Mouse (Mus musculus) forebrain, embryonic 15.5 days (tissue): ENCODE measurements at regions not wholly inside any gene's neighbourhood (a gene's known extent, or its start where the extent isn't known, plus 50 kb on each side); places are given as distances from the start of the nearest gene placed in this dataset.

Source experiments
- ATAC-seq: fragments of 200-750 bp; cut with Nextera tagmentation; replicated peaks from 2 replicates; pipeline ENCODE4 v1.8.0; 2017; ENCODE audit warnings: mild to moderate bottlenecking, moderate TSS enrichment, moderate library complexity
- H3K27ac ChIP-seq: fragments of 300-500 bp; sonication (generic); replicated peaks from 2 replicates; pipeline ENCODE4 v1.5.1; 2015; ENCODE audit warnings: mild to moderate bottlenecking, inconsistent platforms
- H3K27me3 ChIP-seq: fragments of 300-500 bp; sonication (generic); 2 replicates; pipeline ENCODE4 v1.6.1; 2015; ENCODE audit warnings: inconsistent platforms
- H3K36me3 ChIP-seq: fragments of 300-500 bp; sonication (generic); 2 replicates; pipeline ENCODE4 v1.6.1; 2015; ENCODE audit warnings: mild to moderate bottlenecking, inconsistent platforms
- H3K4me1 ChIP-seq: fragments of 300-500 bp; sonication (generic); 2 replicates; pipeline ENCODE4 v1.6.1; 2015; ENCODE audit warnings: inconsistent platforms
- H3K4me2 ChIP-seq: fragments of 300-500 bp; sonication (generic); replicated peaks from 2 replicates; pipeline ENCODE4 v1.6.1; 2015; ENCODE audit warnings: mild to moderate bottlenecking, inconsistent platforms
- H3K4me3 ChIP-seq: fragments of 300-500 bp; sonication (generic); 2 replicates; pipeline ENCODE4 v1.5.1; 2015; ENCODE audit warnings: mild to moderate bottlenecking, inconsistent platforms
- H3K9ac ChIP-seq: fragments of 300-500 bp; sonication (generic); replicated peaks from 2 replicates; pipeline ENCODE4 v1.6.1; 2015; ENCODE audit warnings: mild to moderate bottlenecking, inconsistent platforms
- H3K9me3 ChIP-seq: fragments of 300-500 bp; sonication (generic); 2 replicates; pipeline ENCODE4 v1.6.1; 2016; ENCODE audit warnings: inconsistent platforms
- WGBS: fragments of 180-500 bp; shearing (Covaris S2); methylation state at CpG from one replicate; pipeline ENCODE4 v1.1.7; 2015; ENCODE audit warnings: mixed read lengths; 5-methylcytosine and 5-hydroxymethylcytosine counted together

DNA sequence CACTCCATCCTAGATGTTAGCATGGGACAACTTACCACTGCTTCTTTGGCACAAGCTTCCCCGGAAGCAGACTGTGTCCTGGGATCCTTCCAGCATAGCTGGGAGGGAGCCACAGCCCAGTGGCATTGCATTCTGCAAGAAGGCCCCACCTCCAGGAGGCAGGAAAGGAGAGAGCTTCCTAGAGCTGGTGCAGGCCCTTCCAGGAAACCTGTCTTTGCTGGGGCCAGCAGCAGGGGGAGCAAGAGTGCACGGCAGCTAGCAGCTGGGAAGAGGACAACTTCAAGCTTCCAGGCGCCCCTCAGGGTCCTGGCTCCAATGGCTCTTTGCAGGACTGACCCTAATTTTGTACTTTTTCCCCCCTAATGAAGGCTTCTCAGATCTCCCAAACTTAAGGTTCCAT, 115.4 kb upstream of the Sorcs3 start:
- H3K4me3 ChIP-seq, result no peak overlapping the region
- H3K36me3 ChIP-seq, result no peaks in the 10 kb centered on the region
- H3K27ac ChIP-seq, result no peak overlapping the region
- no peaks in the 10 kb centered on the region for H3K9me3 ChIP-seq
- no peak for ATAC-seq
- 41% methylated on average over 3 of the region's 3 CpGs for WGBS
- H3K4me2 ChIP-seq, result no peak overlapping the region
- H3K4me1 ChIP-seq, result no peaks in the 10 kb centered on the region
- H3K27me3 ChIP-seq, result no peaks in the 10 kb centered on the region
- H3K9ac ChIP-seq, result no peak overlapping the region

DNA sequence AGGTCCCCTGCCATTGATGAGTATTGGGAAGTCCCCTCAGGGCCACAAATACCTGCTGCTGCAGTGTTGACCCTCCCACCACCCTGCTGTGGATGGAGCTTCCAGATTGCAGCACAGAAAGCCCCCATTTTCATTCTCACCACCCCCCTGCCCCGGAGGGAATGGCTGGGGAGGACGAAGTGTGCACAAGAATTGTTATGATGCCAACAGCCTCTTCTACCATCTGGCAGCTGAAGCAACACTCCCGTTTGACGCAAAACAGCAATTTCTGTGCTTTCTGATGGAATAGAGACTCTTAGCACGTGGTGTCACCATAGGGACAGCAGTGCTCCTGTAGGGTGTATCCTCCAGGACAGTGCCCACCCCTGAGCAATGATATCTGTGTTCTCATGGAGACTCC, 108.5 kb upstream of the Sorcs3 start:
- Histone ChIP-seq H3K27ac (peak overlapping the region; percentile 3; the same call in 1 of the 2 replicates), H3K36me3 (no peaks in the 10 kb centered on the region), H3K4me2 (no peak overlapping the region), H3K27me3 (no peaks in the 10 kb centered on the region), H3K9me3 (no peaks in the 10 kb centered on the region), H3K4me3 (no peak overlapping the region), H3K4me1 (peaks cover 13% of the 10 kb centered on the region), H3K9ac (no peak overlapping the region)
- peak; percentile 81 for ATAC-seq
- 57% methylated on average over 5 of the region's 5 CpGs for WGBS

DNA sequence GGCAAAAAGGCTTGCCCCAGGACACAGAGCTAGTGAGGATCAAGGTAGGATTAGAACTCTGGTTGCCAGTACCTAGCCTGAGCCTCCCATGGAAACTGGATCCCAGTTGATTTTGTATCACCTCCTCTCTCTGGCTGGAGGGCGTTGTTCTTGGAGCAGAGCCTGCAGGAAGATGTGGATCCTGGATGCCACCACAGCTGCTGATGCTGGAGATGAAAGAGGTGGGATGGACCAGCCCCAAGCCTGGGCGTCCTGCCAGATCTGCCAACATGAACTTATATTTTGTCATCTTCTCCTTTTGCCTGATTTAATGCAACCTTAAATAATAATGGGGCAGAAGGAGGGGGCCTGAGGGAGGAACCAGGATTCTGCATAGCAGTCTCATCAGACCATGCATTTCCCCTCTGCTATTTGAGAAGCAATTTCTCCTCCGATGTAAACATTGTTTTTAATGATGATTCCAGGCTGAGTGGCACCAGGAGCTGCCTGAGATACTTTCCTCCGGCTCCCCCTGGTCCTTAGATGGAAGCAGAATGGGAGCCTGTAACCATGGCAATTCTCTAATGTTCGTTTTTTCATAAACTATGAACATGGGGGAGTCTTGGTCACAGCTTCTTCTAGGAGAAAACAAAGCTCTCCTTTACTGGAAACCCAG, 107.8 kb upstream of the Sorcs3 start:
- peak; percentile 51 for ATAC-seq
- peaks cover 13% of the 10 kb centered on the region for H3K4me1 ChIP-seq
- WGBS, result 39% methylated on average over 5 of the region's 5 CpGs
- no peaks in the 10 kb centered on the region for H3K9me3 ChIP-seq
- H3K9ac ChIP-seq, result no peak overlapping the region
- no peaks in the 10 kb centered on the region for H3K27me3 ChIP-seq
- no peaks in the 10 kb centered on the region for H3K36me3 ChIP-seq
- no peak overlapping the region for H3K4me3 ChIP-seq
- H3K27ac ChIP-seq, result peak overlapping the region; percentile 3; the same call in 1 of the 2 replicates
- H3K4me2 ChIP-seq, result no peak overlapping the region

DNA sequence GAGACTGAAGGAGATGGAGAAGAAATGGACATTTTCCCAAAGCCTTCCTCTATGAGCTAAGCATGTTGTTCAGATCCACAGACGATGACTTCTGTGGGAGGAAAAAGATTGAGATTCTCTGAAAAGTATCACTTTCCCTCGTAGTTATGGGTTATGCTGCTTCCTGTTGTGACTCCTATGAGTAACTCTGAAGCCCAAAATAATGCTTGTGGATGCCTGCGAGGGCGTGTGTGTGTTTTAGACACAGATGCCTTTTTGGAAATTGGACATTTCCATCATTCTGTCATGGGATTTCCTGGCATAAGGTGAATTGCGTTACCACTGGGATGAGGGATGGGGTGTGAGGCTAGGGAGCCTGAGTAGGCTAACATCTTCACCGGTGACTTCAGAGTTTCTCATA, 104.8 kb upstream of the Sorcs3 start:
- no peak overlapping the region for H3K4me3 ChIP-seq
- H3K27ac ChIP-seq, result no peak overlapping the region
- no peaks in the 10 kb centered on the region for H3K36me3 ChIP-seq
- H3K9ac ChIP-seq, result no peak overlapping the region
- no peaks in the 10 kb centered on the region for H3K9me3 ChIP-seq
- peaks cover 13% of the 10 kb centered on the region for H3K4me1 ChIP-seq
- H3K4me2 ChIP-seq, result no peak overlapping the region
- ATAC-seq, result no peak
- WGBS, result 95% methylated on average over 6 of the region's 6 CpGs
- H3K27me3 ChIP-seq, result no peaks in the 10 kb centered on the region

DNA sequence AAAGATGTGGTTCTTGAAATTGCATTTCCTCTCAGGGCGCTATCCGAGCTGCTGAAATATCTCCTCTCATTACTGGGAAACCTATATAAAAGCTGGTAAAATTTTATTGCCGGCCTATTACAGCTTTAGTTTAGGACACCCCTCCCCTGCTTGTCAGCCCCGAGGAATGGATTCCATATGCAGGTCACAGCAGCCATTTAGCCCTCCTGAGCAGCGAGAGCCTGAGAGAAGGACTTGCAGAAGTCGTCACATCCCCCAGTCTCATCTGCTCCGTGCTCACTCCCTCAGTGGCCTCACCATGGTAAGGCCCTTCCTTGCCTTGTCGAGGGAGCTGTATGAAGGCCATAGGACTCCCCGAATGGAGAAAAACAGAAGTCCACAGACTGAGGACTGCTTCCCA, 90.7 kb upstream of the Sorcs3 start:
- Histone ChIP-seq H3K4me2 (no peak overlapping the region), H3K4me1 (peaks cover 6% of the 10 kb centered on the region; the same call in 1 of the 2 replicates), H3K9me3 (no peaks in the 10 kb centered on the region), H3K36me3 (no peaks in the 10 kb centered on the region), H3K9ac (no peak overlapping the region), H3K27me3 (no peaks in the 10 kb centered on the region), H3K4me3 (no peak overlapping the region), H3K27ac (no peak overlapping the region)
- WGBS, result 80% methylated on average over 9 of the region's 9 CpGs
- ATAC-seq, result no peak

DNA sequence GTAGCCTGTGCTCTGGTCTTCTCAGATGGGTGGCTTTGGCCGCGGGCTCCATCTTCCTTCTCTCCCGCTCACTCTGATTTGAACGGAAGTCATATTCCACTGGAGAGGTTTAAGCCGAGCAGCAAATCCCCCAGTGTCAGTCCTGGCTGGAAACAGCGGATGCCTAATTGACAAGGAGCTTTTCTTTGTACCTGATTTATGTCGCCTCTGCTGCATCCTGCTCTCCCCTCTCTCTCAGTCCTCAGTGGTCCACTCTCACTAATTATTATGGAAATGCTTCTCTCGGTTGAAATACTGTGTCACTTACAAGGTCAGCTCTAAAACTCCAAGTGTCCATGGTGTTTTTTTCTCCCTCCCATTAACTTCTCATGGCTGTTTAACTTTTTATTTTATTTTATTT, 90.1 kb upstream of the Sorcs3 start:
- ATAC-seq, result no peak
- H3K36me3 ChIP-seq, result no peaks in the 10 kb centered on the region
- no peak overlapping the region for H3K27ac ChIP-seq
- no peaks in the 10 kb centered on the region for H3K27me3 ChIP-seq
- H3K9ac ChIP-seq, result no peak overlapping the region
- H3K4me1 ChIP-seq, result peaks cover 6% of the 10 kb centered on the region; the same call in 1 of the 2 replicates
- no peak overlapping the region for H3K4me3 ChIP-seq
- no peak overlapping the region for H3K4me2 ChIP-seq
- H3K9me3 ChIP-seq, result no peaks in the 10 kb centered on the region
- 41% methylated on average over 8 of the region's 8 CpGs for WGBS

DNA sequence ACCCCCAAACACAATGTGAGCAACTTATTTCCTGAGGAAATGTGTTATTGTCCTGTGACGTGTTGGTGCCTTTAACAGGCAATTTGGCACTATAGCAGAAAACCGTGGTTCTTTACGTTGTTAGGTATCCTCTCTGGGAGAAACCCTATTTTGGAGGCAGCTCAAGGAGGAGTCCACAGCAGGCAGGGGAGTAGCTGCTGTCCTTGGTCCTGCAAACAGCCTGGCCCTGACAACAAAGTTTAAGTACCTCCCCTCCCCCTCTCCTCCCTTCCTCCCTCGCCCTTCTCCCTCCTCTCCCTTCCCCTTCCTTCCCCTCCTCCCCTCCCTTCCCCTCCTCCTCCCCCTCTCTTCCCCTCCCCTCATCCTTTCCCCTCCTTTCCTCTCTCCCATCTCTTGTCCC, 89.1 kb upstream of the Sorcs3 start:
- Histone ChIP-seq H3K27me3 (no peaks in the 10 kb centered on the region), H3K36me3 (no peaks in the 10 kb centered on the region)
- WGBS, result 19% methylated on average over 4 of the region's 4 CpGs

DNA sequence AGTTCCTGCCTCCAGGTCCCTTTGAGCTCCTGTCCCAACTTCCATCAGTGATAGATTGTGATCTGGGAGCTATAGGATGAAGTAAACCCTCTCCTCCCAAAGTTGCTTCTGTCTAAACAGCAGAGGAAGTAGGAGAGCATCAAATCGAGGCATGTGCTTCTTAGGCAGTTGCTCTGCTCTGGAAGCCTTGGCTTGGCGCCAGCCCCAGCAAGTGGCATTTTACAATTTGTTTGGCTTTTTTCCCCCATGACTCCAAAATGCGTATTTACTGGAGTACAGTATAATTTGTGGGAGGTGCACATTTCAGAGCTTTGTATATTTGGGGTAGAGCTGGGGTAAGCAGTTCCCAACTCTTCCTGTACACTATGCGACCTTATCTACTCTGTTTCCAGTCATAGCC, 88.2 kb upstream of the Sorcs3 start:
- no peak for ATAC-seq
- Histone ChIP-seq H3K4me3 (no peak overlapping the region), H3K36me3 (no peaks in the 10 kb centered on the region), H3K4me1 (peaks cover 6% of the 10 kb centered on the region; the same call in 1 of the 2 replicates), H3K27ac (no peak overlapping the region), H3K27me3 (no peaks in the 10 kb centered on the region), H3K9me3 (no peaks in the 10 kb centered on the region), H3K4me2 (no peak overlapping the region), H3K9ac (no peak overlapping the region)
- 57% methylated on average over 4 of the region's 4 CpGs for WGBS

More for the DNA sequence above, 89.1 kb upstream of the Sorcs3 start:
- peaks cover 6% of the 10 kb centered on the region; the same call in 1 of the 2 replicates for H3K4me1 ChIP-seq
- no peak for ATAC-seq
- H3K4me2 ChIP-seq, result no peak overlapping the region
- no peak overlapping the region for H3K27ac ChIP-seq
- H3K4me3 ChIP-seq, result no peak overlapping the region
- H3K9ac ChIP-seq, result no peak overlapping the region
- H3K9me3 ChIP-seq, result no peaks in the 10 kb centered on the region

DNA sequence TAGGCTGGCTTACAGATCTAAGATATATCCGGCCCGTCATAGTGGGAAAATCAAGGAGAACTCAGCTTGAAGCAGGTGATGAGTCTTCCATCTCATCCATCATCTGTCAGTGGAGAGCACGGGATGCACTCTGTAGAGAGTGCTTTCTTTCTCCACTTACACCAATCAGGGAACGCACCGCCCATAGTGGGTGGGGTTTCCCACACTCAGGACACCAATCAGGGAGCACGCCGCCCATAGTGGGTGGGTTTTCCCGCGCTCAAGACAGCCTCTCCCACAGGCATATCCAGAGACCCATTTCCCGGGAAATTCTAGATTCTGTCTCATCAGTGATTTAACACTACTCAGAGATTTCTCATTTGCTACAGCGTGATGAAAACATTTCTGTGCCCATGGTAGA, 83.5 kb upstream of the Sorcs3 start:
- H3K9me3 ChIP-seq, result no peaks in the 10 kb centered on the region
- H3K4me2 ChIP-seq, result no peak overlapping the region
- no peaks in the 10 kb centered on the region for H3K36me3 ChIP-seq
- no peak overlapping the region for H3K9ac ChIP-seq
- 92% methylated on average over 11 of the region's 11 CpGs for WGBS
- no peaks in the 10 kb centered on the region for H3K27me3 ChIP-seq
- H3K4me1 ChIP-seq, result peaks cover 6% of the 10 kb centered on the region; the same call in 1 of the 2 replicates
- H3K27ac ChIP-seq, result no peak overlapping the region
- no peak overlapping the region for H3K4me3 ChIP-seq
- no peak for ATAC-seq

DNA sequence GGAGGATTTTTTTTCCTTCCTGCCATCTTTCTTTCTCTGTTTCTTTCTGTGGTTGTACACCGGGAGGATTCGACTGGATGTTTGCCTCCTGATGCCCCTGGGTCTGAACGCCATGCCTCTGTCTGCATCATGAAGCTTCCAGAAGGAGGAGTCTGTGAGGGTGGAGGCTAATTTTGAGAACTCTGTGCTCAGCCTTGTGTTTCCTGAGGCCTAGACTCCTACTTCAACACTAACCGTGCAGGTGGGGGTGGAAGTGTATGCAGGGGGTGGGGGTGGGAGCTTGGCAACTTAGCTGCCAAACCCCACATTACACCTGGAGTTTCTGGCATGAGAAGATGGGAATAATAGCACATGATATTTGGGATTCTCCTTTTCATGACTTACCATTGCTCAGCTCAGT, 82.0 kb upstream of the Sorcs3 start:
- H3K27me3 ChIP-seq, result no peaks in the 10 kb centered on the region
- H3K4me3 ChIP-seq, result no peak overlapping the region
- 67% methylated on average over 4 of the region's 4 CpGs for WGBS
- ATAC-seq, result no peak
- H3K9me3 ChIP-seq, result no peaks in the 10 kb centered on the region
- 0 out of 2 replicates have a peak overlapping the region, but pooled peaks have one; percentile 7 for H3K27ac ChIP-seq
- no peaks in the 10 kb centered on the region for H3K36me3 ChIP-seq
- H3K9ac ChIP-seq, result no peak overlapping the region
- H3K4me1 ChIP-seq, result no peaks in the 10 kb centered on the region
- H3K4me2 ChIP-seq, result no peak overlapping the region

DNA sequence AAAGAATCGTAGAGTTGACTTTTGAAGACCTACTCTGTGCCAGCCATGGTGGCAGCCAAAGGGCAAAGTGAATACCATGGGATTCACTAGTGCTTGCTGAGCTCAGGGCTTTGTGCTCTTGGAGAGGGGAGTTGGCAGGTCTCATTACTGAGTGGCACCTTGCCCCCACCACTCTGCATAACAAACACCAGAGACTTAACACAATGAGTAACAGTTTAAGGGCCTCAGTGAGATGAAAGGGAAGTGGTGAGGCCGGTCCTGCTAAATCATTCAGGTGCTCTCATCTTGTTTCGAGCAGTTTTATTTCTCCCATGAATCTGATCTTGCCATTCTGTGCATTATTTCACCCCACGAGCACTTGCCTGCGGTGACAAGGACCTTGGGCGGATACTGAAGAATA, 80.1 kb upstream of the Sorcs3 start:
- Histone ChIP-seq H3K27ac (no peak overlapping the region), H3K9ac (no peak overlapping the region), H3K4me3 (no peak overlapping the region), H3K27me3 (no peaks in the 10 kb centered on the region), H3K36me3 (no peaks in the 10 kb centered on the region), H3K9me3 (no peaks in the 10 kb centered on the region), H3K4me1 (no peaks in the 10 kb centered on the region), H3K4me2 (no peak overlapping the region)
- ATAC-seq, result no peak
- 80% methylated on average over 6 of the region's 6 CpGs for WGBS

DNA sequence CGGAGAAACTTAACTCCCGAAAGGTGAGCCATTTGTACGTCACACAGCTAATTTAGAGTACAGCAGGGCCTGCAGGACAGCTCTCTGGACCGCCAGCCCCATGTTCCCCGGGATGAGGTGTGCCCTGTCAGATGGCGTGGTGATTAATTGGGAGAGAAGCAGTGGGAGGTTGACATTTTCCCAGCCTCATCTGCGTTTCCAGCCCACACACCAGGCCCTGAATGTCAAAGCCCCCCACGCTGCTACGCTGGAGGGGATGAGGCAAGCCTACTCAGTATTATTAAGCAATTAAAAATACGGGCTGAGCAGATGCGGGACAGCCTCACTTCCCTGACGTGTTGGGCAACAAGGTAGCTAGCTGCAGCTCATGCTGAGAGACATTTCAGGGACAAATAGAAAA, 77.7 kb upstream of the Sorcs3 start:
- Histone ChIP-seq H3K27ac (no peak overlapping the region), H3K4me1 (no peaks in the 10 kb centered on the region), H3K36me3 (no peaks in the 10 kb centered on the region), H3K27me3 (no peaks in the 10 kb centered on the region), H3K4me2 (no peak overlapping the region), H3K9ac (no peak overlapping the region), H3K4me3 (no peak overlapping the region), H3K9me3 (no peaks in the 10 kb centered on the region)
- ATAC-seq, result no peak
- WGBS, result 46% methylated on average over 12 of the region's 12 CpGs

DNA sequence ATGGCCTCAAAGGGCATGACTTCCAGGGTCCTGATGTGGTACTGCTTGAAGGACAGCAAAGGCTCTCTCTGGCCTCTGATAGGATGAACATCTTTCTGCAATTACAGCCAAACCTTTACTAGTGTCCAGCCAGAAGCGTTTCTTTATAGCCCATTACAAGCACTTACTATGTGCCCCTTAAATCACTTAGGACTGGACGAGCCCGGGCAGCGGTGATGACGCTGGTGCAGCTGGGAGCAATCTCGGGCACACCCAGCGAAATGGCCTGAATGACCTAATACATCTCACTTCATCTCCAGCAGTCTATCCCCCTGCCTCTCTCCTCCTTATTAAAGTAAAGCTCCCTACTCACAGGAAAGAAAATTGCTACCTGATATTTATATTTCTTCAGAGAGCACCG, 69.6 kb upstream of the Sorcs3 start:
- WGBS, result 90% methylated on average over 8 of the region's 8 CpGs
- no peak for ATAC-seq
- Histone ChIP-seq H3K36me3 (no peaks in the 10 kb centered on the region), H3K4me3 (no peak overlapping the region), H3K9ac (no peak overlapping the region), H3K27me3 (no peaks in the 10 kb centered on the region), H3K9me3 (no peaks in the 10 kb centered on the region), H3K4me2 (no peak overlapping the region), H3K27ac (no peak overlapping the region), H3K4me1 (no peaks in the 10 kb centered on the region)
